Mouse (Mus musculus) left cerebral cortex, adult 2 months (tissue): ENCODE measurements around the gene Nedd9. TPM values are rescaled to one million over a fixed set of nuclear protein-coding genes. Genes with fewer than 3 reads are reported as not detected.
A peak's percentile ranks its signal among the peaks of the same experiment; 100 is the strongest.

Experiments
- DNase-seq, 2 experiments: peaks; one replicate each; pipeline ENCODE4 v3.0.0; 2021 to 2022; ENCODE audit warnings: low spot score in 2 of 2, mixed read lengths in 1 of 2; ENCODE audit errors: extremely low spot score in 1 of 2
- H3K27ac ChIP-seq: fragments of 200-600 bp; 2 replicates; pipeline ENCODE4 v1.8.1; 2022
- H3K4me3 ChIP-seq: fragments of 200-600 bp; 2 replicates; pipeline ENCODE4 v1.8.1; 2022
- CTCF ChIP-seq: fragments of 200-600 bp; IDR thresholded peaks from 2 replicates; pipeline ENCODE4 v1.8.1; 2022; ENCODE audit warnings: antibody characterized with exemption, mild to moderate bottlenecking, moderate library complexity
- intact Hi-C: fragments of 180-260 bp; cut with DNase I; formaldehyde crosslinking; loops from one replicate; pipeline ENCODE4 v1.15.1; 2025
- total RNA-seq, 2 experiments: library from RNA; stranded (reverse); gene quantifications; 2 replicates each; pipeline ENCODE4 v1.2.3; 2021

Nedd9 gene
- total RNA-seq, 2 experiments from 2014 or later = 9.5 to 11.2 TPM

- no peak for TF ChIP-seq CTCF
- intact Hi-C loops = no loop called here
- no peak overlapping the region for H3K27ac ChIP-seq
Observed at GRCm38 (mm10) chr13:41489705-41490275, 2.6 kb upstream of the Nedd9 start.

DNA sequence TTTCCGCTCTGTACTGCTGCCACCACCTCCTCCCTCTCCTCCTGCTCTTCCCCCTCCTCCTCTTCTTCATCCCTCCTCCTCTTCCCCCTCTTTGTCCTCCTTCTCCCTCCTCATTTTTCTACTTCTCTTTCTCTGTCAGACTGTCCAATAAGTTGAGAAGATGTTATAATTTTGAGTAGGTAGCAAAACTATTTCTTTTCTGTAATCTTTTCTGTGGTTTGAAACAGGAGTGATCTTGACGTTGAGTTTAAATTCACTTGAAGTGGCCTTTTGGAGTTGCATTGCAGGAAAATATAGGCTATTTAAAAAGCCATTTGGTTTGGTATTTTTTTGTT lies 214 bp upstream of the Nedd9 start:
- intact Hi-C loops = no loop called here
- no peak for TF ChIP-seq CTCF
- H3K27ac ChIP-seq = no peak overlapping the region

More at GRCm38 (mm10) chr13:41489705-41490275, 2.6 kb upstream of the Nedd9 start:
- DNase-seq = no peak
- H3K4me3 ChIP-seq = no peak overlapping the region

DNA sequence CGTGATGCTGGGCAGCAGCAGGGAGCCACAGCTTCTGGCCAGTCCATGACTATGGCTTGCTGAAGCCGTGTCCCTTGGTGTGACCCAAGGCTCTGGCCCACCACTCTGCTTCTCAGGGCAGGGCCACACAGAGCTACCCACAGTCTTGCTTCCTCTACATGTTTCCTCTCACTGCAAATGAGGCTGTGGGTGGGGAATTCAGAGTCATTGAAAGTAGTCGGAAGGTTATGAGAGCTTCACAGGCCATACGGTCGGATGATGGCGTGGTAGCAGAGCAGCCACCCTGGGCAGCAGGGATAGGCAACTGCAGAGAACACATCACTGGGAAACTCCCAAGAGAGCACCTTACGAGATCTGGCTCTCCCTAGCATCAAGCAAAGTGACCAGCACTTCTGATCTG lies 3.2 kb downstream of the Nedd9 start:
- intact Hi-C loops = no loop called here
- Histone ChIP-seq H3K27ac (no peak overlapping the region), H3K4me3 (no peak overlapping the region)
- no peak for TF ChIP-seq CTCF
- no peak for DNase-seq

More for the DNA sequence above, 214 bp upstream of the Nedd9 start:
- DNase-seq = no peak
- H3K4me3 ChIP-seq = no peak overlapping the region

GRCm38 (mm10) chr13:41482408-41483011 lies 4.7 kb downstream of the Nedd9 start:
- DNase-seq = no peak
- intact Hi-C loops = no loop called here
- Histone ChIP-seq H3K27ac (no peak overlapping the region), H3K4me3 (no peak overlapping the region)
- no peak for TF ChIP-seq CTCF

- no peak overlapping the region for H3K4me3 ChIP-seq
- intact Hi-C loops = no loop called here
- no peak overlapping the region for H3K27ac ChIP-seq
- no peak for DNase-seq
- TF ChIP-seq CTCF = no peak; the same call in 1 of the 2 replicates
Observed at GRCm38 (mm10) chr13:41479737-41480435, 7.3 kb downstream of the Nedd9 start.

- Histone ChIP-seq H3K27ac (no peak overlapping the region), H3K4me3 (no peak overlapping the region)
- intact Hi-C loops = no loop called here
- no peak for DNase-seq
- no peak for TF ChIP-seq CTCF
Observed at GRCm38 (mm10) chr13:41476216-41476615, 10.9 kb downstream of the Nedd9 start.

DNA sequence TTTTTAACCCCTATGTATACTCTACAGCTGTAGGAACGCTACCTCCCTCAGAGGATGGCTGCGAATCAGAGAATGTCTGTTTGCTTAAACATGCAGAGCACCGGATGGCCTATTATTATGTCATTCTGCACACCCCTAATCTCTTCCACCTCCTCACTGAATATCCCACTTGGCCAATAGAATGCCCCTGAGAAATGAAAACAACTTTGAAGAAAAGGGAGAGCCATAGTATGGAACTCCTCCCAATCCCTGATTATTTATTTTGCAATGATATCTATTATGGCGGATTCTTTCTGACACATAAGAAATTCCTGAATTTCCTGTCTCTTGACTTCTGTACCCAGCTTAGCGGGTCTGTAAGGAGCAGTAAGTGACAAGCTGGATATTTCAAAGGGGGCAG lies 12.8 kb downstream of the Nedd9 start:
- Histone ChIP-seq H3K4me3 (no peak overlapping the region), H3K27ac (no peak overlapping the region)
- DNase-seq = no peak
- intact Hi-C loops = no loop called here
- TF ChIP-seq CTCF = no peak

GRCm38 (mm10) chr13:41473504-41473903 lies 13.7 kb downstream of the Nedd9 start:
- no peak for TF ChIP-seq CTCF
- Histone ChIP-seq H3K4me3 (no peak overlapping the region), H3K27ac (no peak overlapping the region)
- DNase-seq = no peak
- intact Hi-C loops = no loop called here

DNA sequence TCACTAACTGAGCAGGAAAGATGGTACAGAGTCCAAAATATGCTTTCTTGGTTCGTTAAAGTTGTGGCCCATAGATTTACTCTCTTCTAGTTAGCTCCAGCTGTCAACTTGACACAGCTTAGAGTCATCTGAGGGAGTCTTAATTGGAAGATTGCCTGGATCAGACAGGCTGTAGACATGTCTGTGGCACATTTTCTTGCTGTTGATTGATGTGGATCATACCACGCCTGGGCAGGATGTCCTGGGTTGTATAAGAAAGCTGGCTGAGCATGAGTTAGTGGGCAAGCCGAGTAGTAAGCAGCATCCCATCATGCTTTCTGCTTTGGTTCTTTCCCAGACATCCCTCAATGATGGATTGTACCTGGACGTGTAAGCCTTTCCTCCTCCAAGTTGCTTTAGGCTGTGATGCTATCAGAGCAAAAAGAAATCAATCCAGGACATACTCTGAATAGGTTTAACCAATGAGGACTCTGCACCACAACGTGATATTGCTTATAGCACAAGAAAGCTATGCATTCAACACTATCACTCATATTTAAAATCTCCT lies 14.2 kb downstream of the Nedd9 start:
- intact Hi-C loops = no loop called here
- no peak for DNase-seq

GRCm38 (mm10) chr13:41468277-41468676 lies 18.9 kb downstream of the Nedd9 start:
- H3K27ac ChIP-seq = no peak overlapping the region
- intact Hi-C loops = no loop called here

More for the DNA sequence above, 14.2 kb downstream of the Nedd9 start:
- no peak for TF ChIP-seq CTCF
- no peak overlapping the region for H3K27ac ChIP-seq
- H3K4me3 ChIP-seq = no peak overlapping the region

GRCm38 (mm10) chr13:41467036-41467435 lies 20.1 kb downstream of the Nedd9 start:
- peak overlapping the region; percentile 72 for H3K27ac ChIP-seq
- no peak overlapping the region for H3K4me3 ChIP-seq
- DNase-seq = no peak
- no peak for TF ChIP-seq CTCF
- intact Hi-C loops = no loop called here

More at GRCm38 (mm10) chr13:41468277-41468676, 18.9 kb downstream of the Nedd9 start:
- no peak for DNase-seq
- H3K4me3 ChIP-seq = no peak overlapping the region
- TF ChIP-seq CTCF = no peak

- no peak for DNase-seq
- Histone ChIP-seq H3K4me3 (no peak overlapping the region), H3K27ac (peak overlapping the region; percentile 72)
- TF ChIP-seq CTCF = no peak
- intact Hi-C loops = no loop called here
Observed at GRCm38 (mm10) chr13:41466616-41467015, 20.5 kb downstream of the Nedd9 start.
